Mouse (Mus musculus) ES-Bruce4 (cell line): ENCODE results near the gene Aldh8a1. TPM values are rescaled to one million over a fixed set of nuclear protein-coding genes. Genes with fewer than 3 reads are reported as not detected.

Source experiments
- H3K27ac ChIP-seq: 2 replicates; pipeline ENCODE4 v1.5.1; 2012; ENCODE audit warnings: low read length, inconsistent platforms; ENCODE audit not compliant: insufficient read depth
- H3K27me3 ChIP-seq: 2 replicates; pipeline ENCODE4 v1.6.1; 2012; ENCODE audit warnings: mild to moderate bottlenecking, low read length, inconsistent platforms; ENCODE audit not compliant: control insufficient read depth, poor library complexity, insufficient read depth, severe bottlenecking
- H3K36me3 ChIP-seq: 2 replicates; pipeline ENCODE4 v1.6.1; 2012; ENCODE audit warnings: inconsistent platforms, mild to moderate bottlenecking, low read length, moderate library complexity; ENCODE audit not compliant: control insufficient read depth, poor library complexity, insufficient read depth, severe bottlenecking
- H3K4me1 ChIP-seq: one replicate; pipeline ENCODE4 v1.8.1; 2011; ENCODE audit warnings: low read length; ENCODE audit not compliant: control insufficient read depth, insufficient read depth
- H3K4me3 ChIP-seq: 2 replicates; pipeline ENCODE4 v1.5.1; 2011; ENCODE audit warnings: low read depth, mild to moderate bottlenecking, low read length
- H3K9ac ChIP-seq: 2 replicates; pipeline ENCODE4 v1.6.1; 2012; ENCODE audit warnings: low read depth, mild to moderate bottlenecking, inconsistent platforms; ENCODE audit not compliant: poor library complexity, severe bottlenecking
- H3K9me3 ChIP-seq: replicated peaks from 2 replicates; pipeline ENCODE4 v1.6.1; 2012; ENCODE audit warnings: mild to moderate bottlenecking, low read length, inconsistent platforms; ENCODE audit not compliant: control insufficient read depth, poor library complexity, insufficient read depth, severe bottlenecking
- CTCF ChIP-seq: IDR thresholded peaks from one replicate; pipeline ENCODE4 v1.8.1; 2011; ENCODE audit warnings: low read depth, low read length
- EP300 ChIP-seq: IDR thresholded peaks from 2 replicates; pipeline ENCODE4 v1.6.1; 2011; ENCODE audit warnings: low read depth, low read length; ENCODE audit not compliant: insufficient read depth
- POLR2A ChIP-seq: IDR thresholded peaks from one replicate; pipeline ENCODE4 v1.8.1; 2011; ENCODE audit warnings: low read length; ENCODE audit not compliant: insufficient read depth
- polyA plus RNA-seq: library from polyadenylated mRNA; stranded (reverse); fragments of >200 nt; gene quantifications from 2 replicates; pipeline ENCODE4 v1.2.4, GENCODE M21; 2011; ENCODE audit warnings: low read depth; ENCODE audit not compliant: missing spikeins, insufficient read depth, insufficient read length

Aldh8a1 gene
- polyA plus RNA-seq, 1 experiment: not detected

- TF ChIP-seq CTCF: no peak
- TF ChIP-seq EP300: no peak
- TF ChIP-seq POLR2A: no peak
Measured at GRCm38 (mm10) chr10:21364946-21365345, 12.1 kb upstream of the Aldh8a1 start.

DNA sequence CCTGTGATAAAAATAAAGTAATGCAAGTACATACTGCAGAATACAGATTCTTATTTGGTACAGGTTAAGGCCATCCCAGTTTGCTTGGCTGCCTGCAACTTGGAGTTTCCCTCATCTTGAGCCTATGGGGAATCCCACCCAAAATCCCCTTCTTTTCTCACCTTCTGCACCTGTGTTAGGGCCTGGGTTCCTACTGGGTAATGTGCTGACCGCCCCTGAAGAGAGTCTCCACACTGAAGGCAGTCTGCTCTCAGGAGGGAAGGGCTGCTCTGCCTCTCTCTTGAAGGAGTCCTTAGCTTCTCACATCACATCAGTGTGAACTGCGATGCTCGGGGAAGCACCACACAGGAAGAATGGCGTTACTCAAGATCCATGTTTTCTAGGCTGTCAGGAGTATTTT is 11.2 kb upstream of the Aldh8a1 start:
- TF ChIP-seq CTCF (no peak), EP300 (no peak), POLR2A (no peak)
- Histone ChIP-seq H3K27ac (no peak overlapping the region), H3K9ac (no peak overlapping the region), H3K9me3 (no peaks in the 10 kb centered on the region), H3K4me3 (no peak overlapping the region), H3K36me3 (peaks cover 29% of the 10 kb centered on the region), H3K4me1 (no peaks in the 10 kb centered on the region), H3K27me3 (no peaks in the 10 kb centered on the region)

More at GRCm38 (mm10) chr10:21364946-21365345, 12.1 kb upstream of the Aldh8a1 start:
- Histone ChIP-seq H3K9me3 (no peaks in the 10 kb centered on the region), H3K27ac (no peak overlapping the region), H3K4me3 (no peak overlapping the region), H3K9ac (no peak overlapping the region), H3K36me3 (peaks cover 29% of the 10 kb centered on the region), H3K4me1 (no peaks in the 10 kb centered on the region), H3K27me3 (no peaks in the 10 kb centered on the region)

GRCm38 (mm10) chr10:21366471-21366870 is 10.6 kb upstream of the Aldh8a1 start:
- no peaks in the 10 kb centered on the region for H3K27me3 ChIP-seq
- H3K36me3 ChIP-seq: peaks cover 25% of the 10 kb centered on the region
- H3K4me3 ChIP-seq: no peak overlapping the region
- no peak overlapping the region for H3K27ac ChIP-seq
- H3K9ac ChIP-seq: no peak overlapping the region
- no peaks in the 10 kb centered on the region for H3K9me3 ChIP-seq
- no peaks in the 10 kb centered on the region for H3K4me1 ChIP-seq
- no peak for TF ChIP-seq CTCF
- TF ChIP-seq EP300: no peak
- no peak for TF ChIP-seq POLR2A

DNA sequence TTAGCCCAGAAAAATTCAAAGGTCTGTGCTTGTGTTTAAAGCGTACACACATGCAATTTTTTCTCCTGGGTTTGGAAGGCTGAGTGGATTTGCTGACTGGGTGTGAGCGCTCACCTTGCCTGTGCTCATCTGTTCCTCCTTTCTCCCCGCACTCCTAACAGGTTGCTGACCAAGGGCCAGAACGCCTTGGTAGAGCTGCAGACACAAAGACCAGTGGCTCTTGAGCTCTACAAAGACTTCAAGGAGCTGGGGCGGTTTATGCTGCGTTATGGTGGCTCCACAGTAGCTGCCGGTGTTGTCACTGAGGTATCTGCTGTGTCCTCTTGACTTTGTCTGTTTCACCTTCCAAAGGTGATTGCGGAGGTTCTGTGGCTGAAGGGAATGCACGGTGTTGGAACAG is 9.6 kb upstream of the Aldh8a1 start:
- Histone ChIP-seq H3K9ac (no peak overlapping the region), H3K27ac (no peak overlapping the region), H3K27me3 (no peaks in the 10 kb centered on the region), H3K4me1 (no peaks in the 10 kb centered on the region), H3K9me3 (no peaks in the 10 kb centered on the region), H3K4me3 (no peak overlapping the region), H3K36me3 (peaks cover 22% of the 10 kb centered on the region)
- TF ChIP-seq CTCF: no peak

GRCm38 (mm10) chr10:21369586-21369985 is 7.5 kb upstream of the Aldh8a1 start:
- Histone ChIP-seq H3K27ac (no peak overlapping the region), H3K4me1 (no peaks in the 10 kb centered on the region), H3K4me3 (no peak overlapping the region), H3K27me3 (no peaks in the 10 kb centered on the region), H3K9ac (no peak overlapping the region), H3K9me3 (no peaks in the 10 kb centered on the region), H3K36me3 (peaks cover 9% of the 10 kb centered on the region)
- no peak for TF ChIP-seq CTCF
- TF ChIP-seq EP300: no peak
- TF ChIP-seq POLR2A: no peak

DNA sequence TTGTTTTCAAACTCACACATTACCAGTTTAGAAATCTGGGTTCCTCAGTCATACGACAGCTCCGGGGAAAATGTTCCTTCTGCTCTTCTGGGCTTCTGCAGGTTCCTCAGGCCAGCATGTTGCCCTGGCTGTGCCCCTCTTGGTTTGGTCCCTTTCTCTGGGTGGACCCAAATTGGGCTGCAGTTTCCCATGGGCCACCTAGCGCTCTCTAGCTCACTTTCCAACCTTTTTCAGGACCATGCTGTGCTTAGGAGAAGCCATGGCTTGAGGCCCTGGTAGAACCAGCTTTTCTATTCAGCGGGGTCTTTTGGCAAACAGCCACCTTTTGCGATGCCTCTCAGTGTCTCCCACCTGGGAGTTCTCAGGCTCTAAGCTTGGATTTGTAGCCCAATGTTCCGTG is 4.8 kb upstream of the Aldh8a1 start:
- no peaks in the 10 kb centered on the region for H3K9me3 ChIP-seq
- H3K36me3 ChIP-seq: peaks cover 6% of the 10 kb centered on the region
- no peak overlapping the region for H3K27ac ChIP-seq
- H3K4me3 ChIP-seq: no peak overlapping the region
- no peaks in the 10 kb centered on the region for H3K27me3 ChIP-seq
- TF ChIP-seq EP300: no peak
- TF ChIP-seq POLR2A: no peak
- no peak for TF ChIP-seq CTCF
- H3K4me1 ChIP-seq: no peaks in the 10 kb centered on the region
- H3K9ac ChIP-seq: no peak overlapping the region
